Comparison of ENCODE assay signal across 9 mouse cellular contexts in genomic region chr6:22071323-22071840, GRCm38 (mm10).
DNase-seq lines count a peak whose midpoint lies in the region; ATAC-seq and TF ChIP-seq lines count a peak whose summit lies in the region.
"Had no signal": no experiment of that assay in that cellular context is flagged by ENCODE, and none has a peak within 500 bp of the region (broad histone marks: within the 10 kb centered on the region; RNA-seq: fewer than 3 reads in every experiment).

No protein-coding gene starts in this region.

- H3K4me1 ChIP-seq in heart, embryonic 13.5 days, result no peaks in the 10 kb centered on the region
- H3K4me1 ChIP-seq in intestine, postnatal 0 days (replicated peaks; ENCODE audit: control insufficient read depth, insufficient read depth, low read length), result no peaks in the 10 kb centered on the region
- H3K4me1 ChIP-seq: limb, embryonic 13.5 days had no signal

- peak overlapping the region; percentile 43 for H3K4me2 ChIP-seq in heart, embryonic 13.5 days
- peak overlapping the region; percentile 14 for H3K4me2 ChIP-seq in intestine, postnatal 0 days (replicated peaks; ENCODE audit: low read depth)
- H3K4me2 ChIP-seq: limb, embryonic 13.5 days had no signal

- TF ChIP-seq CTCF in intestine, postnatal 0 days (IDR thresholded peaks at IDR 0.05; ENCODE audit: low read depth), result peak; percentile 61

- no peaks in the 10 kb centered on the region for H3K27me3 ChIP-seq in heart, embryonic 13.5 days (replicated peaks)
- no peaks in the 10 kb centered on the region for H3K27me3 ChIP-seq in intestine, postnatal 0 days (replicated peaks; ENCODE audit: control insufficient read depth, insufficient read depth, low read length)
- H3K27me3 ChIP-seq: limb, embryonic 13.5 days had no signal

- H3K9me3 ChIP-seq in heart, embryonic 13.5 days, result no peaks in the 10 kb centered on the region
- H3K9me3 ChIP-seq in intestine, postnatal 0 days (ENCODE audit: control insufficient read depth), result no peaks in the 10 kb centered on the region
- H3K9me3 ChIP-seq: limb, embryonic 13.5 days had no signal

- ATAC-seq in heart, embryonic 13.5 days (ENCODE audit: extremely low read depth, insufficient number of reproducible peaks, low FRiP score, low TSS enrichment), result no peak
- ATAC-seq in intestine, postnatal 0 days, result no peak
- no peak for ATAC-seq in erythroid progenitor cell, adult 5-6 weeks (replicated peaks; ENCODE audit: low FRiP score, poor library complexity, severe bottlenecking)

- H3K36me3 ChIP-seq in heart, embryonic 13.5 days, result no peaks in the 10 kb centered on the region
- no peaks in the 10 kb centered on the region for H3K36me3 ChIP-seq in intestine, postnatal 0 days (ENCODE audit: control insufficient read depth, insufficient read depth)

- no peak overlapping the region for H3K4me3 ChIP-seq in heart, embryonic 13.5 days
- H3K4me3 ChIP-seq in intestine, postnatal 0 days (ENCODE audit: low read depth, low read length), result 0 out of 2 replicates have a peak overlapping the region, but pooled peaks have one; percentile 6
- H3K4me3 ChIP-seq: limb, embryonic 13.5 days had no signal

- no peak overlapping the region for H3K9ac ChIP-seq in heart, embryonic 13.5 days
- H3K9ac ChIP-seq in intestine, postnatal 0 days (ENCODE audit: low read depth, low read length), result no peak overlapping the region
- H3K9ac ChIP-seq: limb, embryonic 13.5 days had no signal

- no peak for DNase-seq in heart, adult 18-20 months
- DNase-seq in 416B (ENCODE audit: low read depth) (peak; percentile 35), adipocyte (ENCODE audit: low spot score) (peak; percentile 53)
- DNase-seq in adrenal gland, postnatal 4 days (ENCODE audit: low spot score in 2 of 2), result no peak
- no peak for DNase-seq in thymus, postnatal 0 days (ENCODE audit: low spot score)

- H3K27ac ChIP-seq in heart, embryonic 13.5 days (replicated peaks), result no peak overlapping the region
- H3K27ac ChIP-seq in intestine, postnatal 0 days (ENCODE audit: low read depth, low read length), result no peak overlapping the region
- H3K27ac ChIP-seq: limb, embryonic 13.5 days had no signal

- WGBS in heart, embryonic 13.5 days, result 34% methylated on average over 4 of the region's 4 CpGs
- 26% methylated on average over 4 of the region's 4 CpGs for WGBS in intestine, postnatal 0 days

Comparison
In these comparisons a context has a peak if more than half of its experiments do, and no peak if none do; other contexts are left out.
1. DNase-seq: peak in 416B (single experiment) and adipocyte (single experiment); none in heart, adult 18-20 months (0 of 2), adrenal gland, postnatal 4 days (0 of 2) and thymus, postnatal 0 days (single experiment).